Mouse (Mus musculus) urinary bladder, adult 18-20 months (tissue): Measurements from ENCODE around the gene Cacna1a.

Source experiments
- DNase-seq, 2 experiments: peaks; one replicate each; pipeline ENCODE4 v3.0.0; 2022; ENCODE audit warnings: low spot score in 2 of 2, mixed read lengths in 2 of 2

Gene Cacna1a

GRCm38 (mm10) chr8:84388275-84388674 is at the start of gene Cacna1a:
Gene Cacna1a, plus strand, starts transcription at chr8:84388440.
- DNase-seq, result no peak

GRCm38 (mm10) chr8:84338493-84338892 is 49.7 kb upstream of the Cacna1a start:
- no peak for DNase-seq

- no peak for DNase-seq
Observed at GRCm38 (mm10) chr8:84339320-84339719, 48.9 kb upstream of the Cacna1a start.

GRCm38 (mm10) chr8:84339867-84340266 is 48.4 kb upstream of the Cacna1a start:
- no peak for DNase-seq

GRCm38 (mm10) chr8:84340671-84341070 is 47.6 kb upstream of the Cacna1a start:
- no peak for DNase-seq

GRCm38 (mm10) chr8:84345493-84345892 is 42.7 kb upstream of the Cacna1a start:
- DNase-seq, result no peak

- no peak for DNase-seq
Observed at GRCm38 (mm10) chr8:84346421-84346820, 41.8 kb upstream of the Cacna1a start.

- no peak for DNase-seq
Observed at GRCm38 (mm10) chr8:84349526-84349925, 38.7 kb upstream of the Cacna1a start.

GRCm38 (mm10) chr8:84350960-84351359 is 37.3 kb upstream of the Cacna1a start:
- DNase-seq, result no peak

GRCm38 (mm10) chr8:84356482-84356881 is 31.8 kb upstream of the Cacna1a start:
- no peak for DNase-seq

GRCm38 (mm10) chr8:84357631-84358371 is 30.4 kb upstream of the Cacna1a start:
- DNase-seq, result peak; percentile 62 to 68

GRCm38 (mm10) chr8:84363428-84364134 is 24.7 kb upstream of the Cacna1a start:
- DNase-seq, result peak; percentile 53 to 70

GRCm38 (mm10) chr8:84365197-84365596 is 23.0 kb upstream of the Cacna1a start:
- no peak for DNase-seq

GRCm38 (mm10) chr8:84370972-84371371 is 17.3 kb upstream of the Cacna1a start:
- DNase-seq, result no peak

- DNase-seq, result no peak
Observed at GRCm38 (mm10) chr8:84375038-84375437, 13.2 kb upstream of the Cacna1a start.

- no peak for DNase-seq
Observed at GRCm38 (mm10) chr8:84375803-84376202, 12.4 kb upstream of the Cacna1a start.

GRCm38 (mm10) chr8:84376564-84376963 is 11.7 kb upstream of the Cacna1a start:
- DNase-seq, result no peak

- DNase-seq, result no peak
Observed at GRCm38 (mm10) chr8:84381676-84382075, 6.6 kb upstream of the Cacna1a start.

GRCm38 (mm10) chr8:84388773-84389172 is 533 bp downstream of the Cacna1a start:
- no peak for DNase-seq

GRCm38 (mm10) chr8:84389173-84389572 is 933 bp downstream of the Cacna1a start:
- DNase-seq, result no peak

GRCm38 (mm10) chr8:84391611-84392010 is 3.4 kb downstream of the Cacna1a start:
- no peak for DNase-seq

- no peak for DNase-seq
Observed at GRCm38 (mm10) chr8:84395751-84396457, 7.7 kb downstream of the Cacna1a start.
